Mouse (Mus musculus) heart, postnatal 4 days (tissue): ENCODE data around the gene Slc25a47. TPM values are rescaled to one million over a fixed set of nuclear protein-coding genes. Genes with fewer than 3 reads are reported as not detected.
A peak's percentile ranks its signal among the peaks of the same experiment; 100 is the strongest.
"Not testable (repeated sequence)": the region's sequence is repeated elsewhere in the genome, so short reads cannot be mapped to it uniquely, and the experiment has no call there.

ENCODE experiments used
- DNase-seq: peaks from one replicate; pipeline ENCODE4 v3.0.0; 2021
- total RNA-seq, 2 experiments: library from RNA; stranded (reverse); gene quantifications; 2 replicates each; pipeline ENCODE4 v1.2.3; 2021

Gene Slc25a47
- total RNA-seq, 2 experiments from 2014 or later = 7.1 to 7.5 TPM

GRCm38 (mm10) chr12:108826958-108827535 lies 8.8 kb upstream of the Slc25a47 start:
- DNase-seq = no peak

- DNase-seq = no peak
Observed at GRCm38 (mm10) chr12:108827641-108828040, 8.2 kb upstream of the Slc25a47 start.

- no peak for DNase-seq
Observed at GRCm38 (mm10) chr12:108829636-108830035, 6.2 kb upstream of the Slc25a47 start.

DNA sequence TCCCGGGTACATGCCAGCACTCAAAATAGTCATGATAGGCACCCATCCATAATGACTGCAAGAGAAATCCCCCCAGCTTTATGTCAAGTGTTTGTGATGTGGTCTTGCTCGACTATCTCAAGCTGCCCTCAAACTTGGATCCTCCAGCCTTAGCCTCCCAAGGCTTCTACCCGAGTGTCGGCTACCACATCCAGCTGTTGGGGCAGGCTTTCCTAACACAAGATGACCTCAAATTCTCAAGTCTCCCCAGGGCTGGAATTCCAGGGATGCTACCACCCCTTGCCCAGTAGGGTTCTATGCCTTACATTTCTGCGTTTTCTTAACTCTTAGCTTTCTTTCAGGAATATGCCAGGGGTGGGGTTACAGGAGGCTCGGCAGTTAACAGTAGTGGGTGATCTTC lies 5.5 kb upstream of the Slc25a47 start:
- no peak for DNase-seq

- peak; percentile 55 for DNase-seq
Observed at GRCm38 (mm10) chr12:108831966-108832643, 3.7 kb upstream of the Slc25a47 start.

DNA sequence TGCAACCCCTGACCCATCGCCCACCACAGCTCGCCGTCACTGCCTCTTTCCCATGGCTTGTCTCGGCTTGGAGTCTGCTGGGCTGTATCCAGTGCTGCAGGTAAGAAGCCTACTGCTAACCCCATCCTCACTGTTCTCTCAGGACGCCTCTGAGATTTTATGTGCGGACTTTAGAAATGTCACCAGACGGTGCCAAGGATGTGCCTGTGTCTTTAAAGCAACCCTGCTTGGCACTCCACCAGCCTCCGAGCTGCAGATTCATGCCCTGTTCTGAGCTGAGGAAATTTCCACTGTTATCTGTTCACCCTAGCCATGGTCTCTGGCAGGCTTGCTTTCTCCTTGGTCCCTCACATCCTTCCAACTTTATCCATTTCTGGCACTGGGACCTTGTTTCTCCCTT lies 3.0 kb upstream of the Slc25a47 start:
- DNase-seq = no peak

GRCm38 (mm10) chr12:108833408-108833807 lies 2.4 kb upstream of the Slc25a47 start:
- no peak for DNase-seq

DNA sequence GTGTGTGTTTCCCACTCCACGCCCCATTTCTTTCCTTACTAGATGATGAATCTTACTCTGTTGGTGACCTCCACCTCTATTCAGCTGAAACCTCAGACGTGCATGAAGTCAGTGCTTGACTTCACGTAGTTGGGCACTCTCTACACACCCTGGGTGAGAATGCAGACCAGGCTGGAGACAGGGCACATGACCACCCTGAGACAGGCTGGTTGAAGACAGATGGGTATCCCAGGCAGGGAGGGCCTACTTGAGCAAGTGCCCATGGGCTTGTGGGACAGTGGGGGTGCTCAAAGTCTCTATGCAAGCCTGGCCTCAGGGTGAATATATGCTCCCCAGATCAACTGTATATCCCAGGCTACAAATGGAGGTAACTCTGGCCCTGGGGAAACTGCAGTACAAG lies 1.5 kb upstream of the Slc25a47 start:
- no peak for DNase-seq

- DNase-seq = no peak
Observed at GRCm38 (mm10) chr12:108834786-108835185, 1.1 kb upstream of the Slc25a47 start.

DNA sequence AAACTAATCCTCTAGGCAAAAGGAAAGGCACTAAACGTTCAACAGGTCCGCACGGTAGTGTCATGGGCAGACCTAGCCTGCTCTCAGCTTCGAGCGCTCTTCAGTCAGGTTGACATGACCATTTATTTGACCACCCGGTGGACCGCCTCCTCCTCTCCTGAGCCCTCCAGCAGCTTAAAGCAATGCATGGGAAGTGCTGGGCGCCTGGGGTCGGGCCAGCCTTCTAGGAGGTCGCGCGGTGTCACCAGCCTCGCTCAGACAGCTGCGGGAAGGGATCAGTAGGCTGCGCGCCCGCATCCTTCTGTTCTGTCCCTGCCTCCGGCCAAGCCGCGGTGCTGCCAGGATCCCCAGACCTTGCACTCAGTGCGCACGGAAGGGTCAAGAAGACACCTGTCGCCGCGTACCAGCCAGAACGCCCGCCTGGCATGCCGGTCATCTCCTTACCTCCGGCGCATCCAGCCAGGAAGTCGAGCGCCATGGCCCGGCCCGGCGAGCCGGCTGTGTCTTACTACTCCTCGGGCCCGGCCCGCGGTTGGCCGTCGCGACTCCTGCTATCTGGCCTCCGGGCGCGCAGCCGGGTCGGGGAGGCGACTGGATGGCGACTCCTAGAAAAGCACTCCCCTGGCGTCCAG lies 522 bp upstream of the Slc25a47 start:
- DNase-seq = no peak

- DNase-seq = no peak
Observed at GRCm38 (mm10) chr12:108836722-108837121, 876 bp downstream of the Slc25a47 start.

DNA sequence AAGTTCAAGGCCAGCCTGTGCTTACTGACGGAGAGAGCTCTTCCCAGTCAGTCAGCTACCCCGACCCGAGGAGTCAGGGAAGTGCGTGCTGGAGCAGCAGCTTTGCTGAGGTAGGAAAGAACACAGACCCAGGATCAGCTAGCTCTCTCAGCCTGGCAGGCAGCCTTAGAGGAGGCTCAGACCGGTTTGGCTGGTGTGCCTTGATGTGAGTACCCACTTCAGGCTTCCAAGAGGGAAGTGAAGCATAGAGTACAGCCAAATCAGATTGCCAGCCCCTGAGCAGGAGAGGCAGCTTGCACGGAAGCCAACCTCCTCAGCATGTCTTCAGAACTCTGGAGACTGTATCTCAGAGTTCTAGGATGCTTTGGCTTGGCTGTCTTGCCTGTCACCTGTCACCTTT lies 5.3 kb downstream of the Slc25a47 start:
- DNase-seq = no peak

DNA sequence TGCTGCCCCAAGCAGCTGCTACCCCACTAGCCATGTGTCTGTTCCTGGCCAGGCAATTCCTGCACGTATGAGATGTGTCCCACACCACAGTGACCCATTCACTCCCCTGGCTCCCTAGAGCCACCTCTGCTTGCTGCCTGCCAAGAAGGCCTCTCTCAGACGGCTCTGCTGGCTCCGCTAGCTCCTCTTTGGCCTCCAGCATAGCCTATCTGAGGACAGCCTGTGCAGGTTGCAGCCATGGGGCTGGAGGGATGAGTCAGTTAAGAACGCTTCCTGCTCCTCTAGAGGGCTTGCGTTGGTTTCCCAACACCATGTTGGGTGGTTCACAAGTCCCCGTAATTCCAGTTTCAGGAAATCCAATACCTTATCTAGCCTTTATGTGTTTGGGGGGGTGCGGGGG lies 6.8 kb downstream of the Slc25a47 start:
- DNase-seq = no peak

DNA sequence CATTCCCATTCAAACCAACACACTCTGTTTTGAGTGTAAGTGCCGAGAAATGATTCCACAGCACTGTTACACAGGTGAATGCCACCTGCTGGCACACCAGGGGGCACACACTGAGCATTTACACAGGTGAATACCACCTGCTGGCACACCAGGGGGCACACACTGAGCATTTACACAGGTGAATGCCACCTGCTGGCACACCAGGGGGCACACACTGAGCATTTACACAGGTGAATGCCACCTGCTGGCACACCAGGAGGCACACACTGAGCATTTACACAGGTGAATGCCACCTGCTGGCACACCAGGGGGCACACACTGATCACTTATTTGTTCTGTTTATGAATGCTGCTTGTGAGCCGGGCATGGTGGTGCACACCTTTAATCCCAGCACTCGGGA lies 12.2 kb downstream of the Slc25a47 start:
- not testable (repeated sequence) for DNase-seq

GRCm38 (mm10) chr12:108849488-108850022 lies 13.7 kb downstream of the Slc25a47 start:
- DNase-seq = no peak

DNA sequence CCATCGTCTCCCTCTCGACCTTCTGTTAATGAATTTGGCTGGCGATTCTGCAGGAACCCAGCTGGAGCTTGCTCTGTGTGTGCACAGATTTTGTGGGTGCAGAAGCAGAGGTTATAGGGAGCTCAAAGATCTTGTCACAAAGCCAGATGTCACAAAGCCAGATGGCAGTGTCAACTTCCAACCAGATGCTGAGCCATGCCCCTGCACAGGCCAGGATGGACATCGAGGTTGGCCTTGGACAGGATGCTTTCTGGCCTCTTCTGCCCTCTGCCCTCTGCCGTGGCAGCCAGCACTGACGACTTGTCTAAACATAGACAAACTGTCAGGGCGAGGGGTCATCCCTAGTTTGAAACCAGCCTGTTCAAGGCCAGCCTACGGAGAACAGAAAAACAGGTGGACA lies 14.3 kb downstream of the Slc25a47 start:
- DNase-seq = no peak

DNA sequence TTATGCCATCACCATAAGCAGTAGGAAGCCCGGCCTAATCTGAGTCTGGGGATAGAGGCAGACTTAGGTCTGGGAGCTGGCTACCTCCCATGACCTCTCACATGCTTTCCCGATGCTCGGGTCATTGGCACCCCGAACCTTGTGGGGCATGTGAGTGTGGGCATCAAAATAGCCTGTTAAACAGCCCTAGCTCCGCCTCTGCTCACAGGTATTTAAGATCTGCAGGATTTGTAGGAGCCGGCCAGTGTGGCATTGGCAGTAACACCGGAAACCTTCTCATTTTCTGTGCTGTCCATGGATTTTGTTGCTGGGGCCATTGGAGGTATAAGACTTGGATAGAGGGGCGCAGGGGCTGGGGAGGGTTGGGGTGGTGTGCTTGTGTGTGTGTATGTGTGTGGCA lies 15.0 kb downstream of the Slc25a47 start:
- no peak for DNase-seq

DNA sequence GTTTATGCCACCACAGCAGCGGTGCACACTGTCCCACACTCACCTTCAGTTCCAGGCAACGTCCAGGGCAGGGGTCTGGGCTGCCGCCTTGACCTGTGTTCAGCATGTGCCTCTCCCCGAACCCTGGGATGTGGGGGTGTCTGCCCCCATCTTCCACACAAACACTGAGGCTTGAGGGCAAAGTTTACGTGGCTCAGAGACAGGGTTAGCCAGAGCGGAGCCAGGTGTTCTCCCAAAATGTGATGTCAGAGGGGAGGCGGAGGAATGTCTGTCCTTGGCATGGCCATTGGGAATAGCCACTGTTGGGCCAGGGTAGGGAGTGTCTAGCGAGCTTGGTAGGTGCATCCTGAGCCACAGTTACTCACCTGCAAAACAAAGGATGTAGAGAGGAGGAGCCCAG lies 17.0 kb downstream of the Slc25a47 start:
- DNase-seq = no peak

DNA sequence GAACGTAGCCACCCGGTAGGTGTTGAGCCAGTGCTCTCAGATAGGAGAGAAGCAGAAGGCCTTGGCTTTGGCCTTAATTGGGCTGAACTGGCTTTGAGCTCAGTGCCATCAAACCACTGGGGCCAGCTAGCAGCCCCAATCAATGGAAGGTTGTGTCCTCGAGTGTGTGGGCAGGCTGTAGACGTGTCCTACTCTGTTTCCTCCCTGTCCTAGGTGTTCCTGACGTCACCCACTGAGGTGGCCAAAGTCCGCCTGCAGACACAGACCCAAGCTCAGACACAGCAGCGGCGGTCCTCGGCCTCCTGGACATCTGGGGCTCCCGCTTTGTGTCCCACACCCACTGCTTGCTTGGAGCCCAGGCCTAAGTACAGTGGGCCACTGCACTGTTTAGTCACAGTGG lies 19.2 kb downstream of the Slc25a47 start:
- no peak for DNase-seq

DNA sequence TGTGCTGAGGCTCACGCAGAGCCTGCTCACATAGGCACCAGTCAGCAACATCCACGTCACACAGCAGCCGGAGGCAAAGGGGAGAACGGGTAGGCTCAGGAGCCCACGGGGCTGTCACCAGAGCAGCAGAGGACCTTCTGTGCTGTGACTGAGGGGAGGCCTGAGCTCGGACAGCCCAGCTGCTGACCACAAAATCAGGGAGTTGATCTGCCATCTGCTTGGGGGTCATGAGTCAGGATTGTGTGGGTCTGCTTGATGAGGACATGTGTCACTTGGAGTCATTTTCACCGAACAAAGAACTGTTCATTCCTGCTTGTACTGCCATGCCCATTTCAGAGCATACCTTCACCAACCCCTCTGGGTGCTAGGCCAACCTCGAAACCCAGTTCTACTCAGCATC lies 20.3 kb downstream of the Slc25a47 start:
- no peak for DNase-seq

DNA sequence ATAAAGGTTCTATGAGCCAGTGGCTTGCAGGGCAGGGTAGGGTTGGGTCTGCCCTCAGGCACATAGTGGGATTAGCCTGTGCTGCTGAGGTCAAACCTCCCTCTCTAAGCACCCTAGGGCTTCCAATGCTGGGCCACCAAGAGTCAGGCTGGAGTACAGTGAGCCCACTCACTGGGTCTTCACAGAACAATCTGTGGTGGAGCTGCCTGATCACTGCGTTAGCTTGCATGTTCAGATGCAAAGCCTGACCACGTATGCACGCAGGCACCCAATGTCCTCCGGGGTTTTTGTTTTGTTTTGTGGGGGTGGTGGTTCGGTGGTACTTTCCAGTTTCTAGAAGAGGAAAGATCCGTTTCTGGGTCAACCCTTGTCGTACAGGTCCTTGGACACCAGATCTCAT lies 21.3 kb downstream of the Slc25a47 start:
- DNase-seq = no peak

DNA sequence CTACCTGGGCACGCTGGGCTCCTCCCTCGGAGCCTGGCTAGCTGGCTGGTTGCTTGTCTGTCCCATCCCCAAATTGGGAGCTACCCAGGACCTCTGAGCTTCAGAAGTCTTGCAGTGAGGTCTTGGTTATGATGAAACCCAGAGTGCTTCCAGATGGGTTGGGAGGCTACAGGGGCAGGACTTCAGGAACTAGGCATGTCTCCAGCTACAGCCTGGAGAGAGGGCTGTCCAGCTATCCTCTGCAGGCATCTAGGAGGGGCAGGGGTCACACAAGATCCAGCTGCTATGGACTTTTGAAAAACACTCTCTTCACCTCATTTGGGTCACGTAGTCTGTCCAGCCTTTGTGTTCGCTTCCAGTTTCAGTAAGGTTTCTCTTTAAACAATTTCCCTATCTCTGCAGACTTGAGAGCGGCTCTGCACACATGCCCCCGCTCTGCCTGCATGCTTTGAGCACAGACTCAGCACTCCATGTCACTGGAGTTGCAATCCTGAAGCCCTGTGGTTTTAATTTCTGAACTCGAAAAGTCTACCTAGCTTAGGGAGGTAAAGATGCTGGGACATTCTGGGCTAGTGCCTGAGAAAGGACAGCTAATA lies 21.8 kb downstream of the Slc25a47 start:
- peak; percentile 23 for DNase-seq

DNA sequence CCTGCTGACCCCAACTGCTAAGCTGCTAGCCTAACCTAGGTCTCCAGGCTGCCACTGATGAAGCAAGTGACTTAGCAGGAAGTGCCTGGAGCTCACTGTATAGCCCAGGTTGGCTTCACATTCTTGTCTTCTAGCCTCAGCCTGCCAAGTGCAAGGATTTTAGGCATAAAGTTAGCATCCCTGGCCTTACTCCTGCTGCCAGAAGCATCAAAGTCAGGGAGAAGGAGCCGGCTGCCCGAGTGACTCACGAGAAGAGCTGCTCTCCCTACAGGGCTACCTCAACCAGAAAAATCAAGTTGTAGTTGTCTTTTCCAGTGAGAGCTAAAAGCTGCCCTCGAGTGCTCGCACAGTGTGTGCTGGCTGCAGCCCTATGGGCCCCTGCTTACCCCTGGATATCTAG lies 22.6 kb downstream of the Slc25a47 start:
- DNase-seq = no peak
